Mouse (Mus musculus): ENCODE data around the gene Cox14.

DNA sequence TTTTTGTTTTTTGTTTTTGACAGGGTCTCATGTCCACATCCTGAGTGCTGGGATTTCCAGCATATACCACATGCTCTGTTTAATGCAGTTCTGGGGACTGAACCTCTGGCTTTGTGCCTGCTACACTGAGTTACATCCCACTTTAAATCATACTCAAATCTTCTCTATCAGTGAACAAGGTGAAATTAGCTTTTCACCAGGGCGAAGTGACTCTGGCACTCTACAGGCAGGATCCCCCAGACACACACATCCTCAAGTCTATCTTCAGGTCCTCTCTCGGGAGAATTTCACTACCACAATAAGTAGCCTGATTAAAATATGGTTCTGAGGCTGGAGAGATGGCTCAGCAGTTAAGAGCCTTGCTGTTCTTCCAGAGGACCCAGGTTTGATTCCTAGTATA is 1.1 kb downstream of the Cox14 start:
- TF ChIP-seq POLR2A (IDR thresholded peaks at IDR 0.05; ENCODE audit: control insufficient read depth, extremely low read depth, insufficient read depth, low read length, poor library complexity), result no peak
- no peak for TF ChIP-seq CTCF (IDR thresholded peaks at IDR 0.05; ENCODE audit: borderline replicate concordance, control insufficient read depth, extremely low read depth, insufficient read depth, low read length, poor library complexity)

Measured in thymus, adult 2 months (tissue).